Mouse (Mus musculus): ENCODE data around the gene Ybey. TPM values are rescaled to one million over a fixed set of nuclear protein-coding genes. Genes with fewer than 3 reads are reported as not detected.
A peak's percentile ranks its signal among the peaks of the same experiment; 100 is the strongest.

Ybey gene
- polyA plus RNA-seq, 1 experiment from 2014 or later: 5.9 TPM

GRCm38 (mm10) chr10:76480851-76481250 is 11.9 kb upstream of the Ybey start:
- Histone ChIP-seq H3K36me3 (peaks cover 93% of the 10 kb centered on the region), H3K27ac (replicated peaks) (no peak overlapping the region), H3K4me2 (no peak overlapping the region), H3K9ac (no peak overlapping the region), H3K9me3 (no peaks in the 10 kb centered on the region), H3K4me1 (replicated peaks) (no peaks in the 10 kb centered on the region), H3K27me3 (no peaks in the 10 kb centered on the region), H3K4me3 (no peak overlapping the region)
- ATAC-seq (ENCODE audit: low FRiP score, low read depth): no peak
- WGBS: 94% methylated on average over 13 of the region's 13 CpGs

- Histone ChIP-seq H3K4me3 (no peak overlapping the region), H3K4me2 (no peak overlapping the region), H3K9ac (no peak overlapping the region), H3K27me3 (no peaks in the 10 kb centered on the region), H3K9me3 (no peaks in the 10 kb centered on the region), H3K4me1 (replicated peaks) (peaks cover 33% of the 10 kb centered on the region), H3K27ac (replicated peaks) (no peak overlapping the region), H3K36me3 (peaks cover 65% of the 10 kb centered on the region)
- ATAC-seq (ENCODE audit: low FRiP score, low read depth): no peak
- WGBS: 91% methylated on average over 5 of the region's 5 CpGs
These were observed 4.8 kb upstream of the Ybey start for GRCm38 (mm10) chr10:76473759-76474158.

- no peak overlapping the region for H3K9ac ChIP-seq
- H3K9me3 ChIP-seq: no peaks in the 10 kb centered on the region
- no peak overlapping the region for H3K4me3 ChIP-seq
- ATAC-seq (ENCODE audit: low FRiP score, low read depth): no peak
- 92% methylated on average over 6 of the region's 6 CpGs for WGBS
- peaks cover 2% of the 10 kb centered on the region for H3K4me1 ChIP-seq (replicated peaks)
- no peaks in the 10 kb centered on the region for H3K27me3 ChIP-seq
- no peak overlapping the region for H3K4me2 ChIP-seq
- H3K27ac ChIP-seq (replicated peaks): no peak overlapping the region
- H3K36me3 ChIP-seq: 0 out of 2 replicates have a peak, but pooled peaks cover 5% of the 10 kb centered on the region
These were observed 6.2 kb downstream of the Ybey start for GRCm38 (mm10) chr10:76462721-76463120.

- ATAC-seq (ENCODE audit: low FRiP score, low read depth): no peak
- Histone ChIP-seq H3K4me1 (replicated peaks) (no peaks in the 10 kb centered on the region), H3K9me3 (no peaks in the 10 kb centered on the region), H3K9ac (no peak overlapping the region), H3K4me3 (no peak overlapping the region), H3K4me2 (no peak overlapping the region), H3K27me3 (no peaks in the 10 kb centered on the region), H3K27ac (replicated peaks) (no peak overlapping the region), H3K36me3 (0 out of 2 replicates have a peak, but pooled peaks cover 5% of the 10 kb centered on the region)
- WGBS: 97% methylated on average over 7 of the region's 7 CpGs
These were observed 6.6 kb downstream of the Ybey start for GRCm38 (mm10) chr10:76462312-76462711.

- 0 out of 2 replicates have a peak, but pooled peaks cover 5% of the 10 kb centered on the region for H3K36me3 ChIP-seq
- H3K9ac ChIP-seq: no peak overlapping the region
- no peaks in the 10 kb centered on the region for H3K4me1 ChIP-seq (replicated peaks)
- no peaks in the 10 kb centered on the region for H3K27me3 ChIP-seq
- WGBS: 88% methylated on average over 1 of the region's 1 CpGs
- no peak overlapping the region for H3K27ac ChIP-seq (replicated peaks)
- H3K4me3 ChIP-seq: no peak overlapping the region
- H3K9me3 ChIP-seq: no peaks in the 10 kb centered on the region
- no peak for ATAC-seq (ENCODE audit: low FRiP score, low read depth)
- no peak overlapping the region for H3K4me2 ChIP-seq
These were observed 7.7 kb downstream of the Ybey start for GRCm38 (mm10) chr10:76461255-76461654.

- Histone ChIP-seq H3K4me3 (no peak overlapping the region), H3K36me3 (no peaks in the 10 kb centered on the region), H3K27ac (replicated peaks) (no peak overlapping the region), H3K9ac (no peak overlapping the region), H3K9me3 (no peaks in the 10 kb centered on the region), H3K4me1 (replicated peaks) (no peaks in the 10 kb centered on the region), H3K4me2 (no peak overlapping the region), H3K27me3 (no peaks in the 10 kb centered on the region)
- ATAC-seq (ENCODE audit: low FRiP score, low read depth): no peak
- 63% methylated on average over 5 of the region's 5 CpGs for WGBS
These were observed 13.6 kb downstream of the Ybey start for GRCm38 (mm10) chr10:76455289-76455688.

- ATAC-seq (ENCODE audit: low FRiP score, low read depth): no peak
- no peak within 1 kb of the TSS for H3K9ac ChIP-seq
- no peaks in the 10 kb centered on the region for H3K4me1 ChIP-seq (replicated peaks)
- 70% methylated on average over 5 of the region's 5 CpGs for WGBS
- H3K27me3 ChIP-seq: no peaks in the 10 kb centered on the region
- no peaks in the 10 kb centered on the region for H3K9me3 ChIP-seq
- H3K4me3 ChIP-seq: no peak within 1 kb of the TSS
- H3K36me3 ChIP-seq: no peaks in the 10 kb centered on the region
- H3K27ac ChIP-seq (replicated peaks): no peak within 1 kb of the TSS
- no peak within 1 kb of the TSS for H3K4me2 ChIP-seq
These were observed 20.1 kb downstream of the Ybey start, which contains the start of gene 2610028H24Rik for GRCm38 (mm10) chr10:76448851-76449250. Gene 2610028H24Rik, plus strand, starts transcription at chr10:76449081.

- Histone ChIP-seq H3K27ac (replicated peaks) (no peak overlapping the region), H3K4me1 (replicated peaks) (peaks cover 9% of the 10 kb centered on the region), H3K4me2 (no peak overlapping the region), H3K9ac (no peak overlapping the region), H3K36me3 (no peaks in the 10 kb centered on the region), H3K9me3 (no peaks in the 10 kb centered on the region), H3K4me3 (no peak overlapping the region), H3K27me3 (no peaks in the 10 kb centered on the region)
- ATAC-seq (ENCODE audit: low FRiP score, low read depth): no peak
- whole genome bisulfite sequencing: 87% methylated on average over 15 of the region's 15 CpGs
These were observed 21.3 kb downstream of the Ybey start for GRCm38 (mm10) chr10:76447406-76448229.

GRCm38 (mm10) chr10:76445996-76446681 is 22.8 kb downstream of the Ybey start:
- Histone ChIP-seq H3K27ac (replicated peaks) (no peak overlapping the region), H3K27me3 (no peaks in the 10 kb centered on the region), H3K4me3 (no peak overlapping the region), H3K36me3 (no peaks in the 10 kb centered on the region), H3K4me1 (replicated peaks) (peaks cover 17% of the 10 kb centered on the region), H3K9ac (no peak overlapping the region), H3K4me2 (no peak overlapping the region), H3K9me3 (no peaks in the 10 kb centered on the region)
- 85% methylated on average over 4 of the region's 4 CpGs for WGBS
- ATAC-seq (ENCODE audit: low FRiP score, low read depth): no peak

- Histone ChIP-seq H3K4me2 (peak within 1 kb of the TSS; percentile 85), H3K4me3 (peak within 1 kb of the TSS; percentile 75), H3K9me3 (no peaks in the 10 kb centered on the region), H3K27ac (replicated peaks) (peak within 1 kb of the TSS; percentile 89), H3K36me3 (peaks cover 15% of the 10 kb centered on the region; the same call in 1 of the 2 replicates), H3K27me3 (no peaks in the 10 kb centered on the region), H3K9ac (peak within 1 kb of the TSS; percentile 55), H3K4me1 (replicated peaks) (peaks cover 18% of the 10 kb centered on the region)
- under 1% methylated on average over 74 of the region's 78 CpGs for WGBS
- ATAC-seq (ENCODE audit: low FRiP score, low read depth): peak; percentile 99
These were observed 26.5 kb downstream of the Ybey start, which contains the start of gene Pcnt for GRCm38 (mm10) chr10:76442178-76443088. Gene Pcnt, minus strand, starts transcription at chr10:76442786.

- peak within 1 kb of the TSS; percentile 85; the same call in 1 of the 2 replicates for H3K4me2 ChIP-seq
- H3K27ac ChIP-seq (replicated peaks): no peak within 1 kb of the TSS
- peaks cover 18% of the 10 kb centered on the region for H3K4me1 ChIP-seq (replicated peaks)
- H3K27me3 ChIP-seq: no peaks in the 10 kb centered on the region
- peaks cover 34% of the 10 kb centered on the region for H3K36me3 ChIP-seq
- 94% methylated on average over 17 of the region's 17 CpGs for WGBS
- no peak within 1 kb of the TSS for H3K9ac ChIP-seq
- no peak for ATAC-seq (ENCODE audit: low FRiP score, low read depth)
- no peak within 1 kb of the TSS; the same call in 1 of the 2 replicates for H3K4me3 ChIP-seq
- H3K9me3 ChIP-seq: no peaks in the 10 kb centered on the region
These were observed 28.6 kb downstream of the Ybey start, which contains the start of gene AC141477.1 for GRCm38 (mm10) chr10:76440281-76440680. Gene AC141477.1, minus strand, starts transcription at chr10:76440444.
